ENCODE assay signal across 13 mouse cellular contexts in genomic region chr3:130727676-130728075, GRCm38 (mm10). TPM values are rescaled to one million over a fixed set of nuclear protein-coding genes. Genes with fewer than 3 reads are reported as not detected.
A peak's percentile ranks its signal among the peaks of the same experiment; 100 is the strongest.
DNase-seq lines count a peak whose midpoint lies in the region; ATAC-seq and TF ChIP-seq lines count a peak whose summit lies in the region.
"Had no signal": no experiment of that assay in that cellular context is flagged by ENCODE, and none has a peak within 500 bp of the region (broad histone marks: within the 10 kb centered on the region; RNA-seq: fewer than 3 reads in every experiment).

No protein-coding gene starts in this region.

- H3K9me3 ChIP-seq in forebrain, embryonic 10.5 days, result no peaks in the 10 kb centered on the region
- no peaks in the 10 kb centered on the region for H3K9me3 ChIP-seq in forebrain, postnatal 0 days (ENCODE audit: low read length)
- H3K9me3 ChIP-seq in liver, embryonic 11.5 days (ENCODE audit: control insufficient read depth, low read length), result no peaks in the 10 kb centered on the region
- H3K9me3 ChIP-seq in embryonic facial prominence, embryonic 10.5 days, result no peaks in the 10 kb centered on the region
- H3K9me3 ChIP-seq in liver, embryonic 15.5 days (replicated peaks), result no peaks in the 10 kb centered on the region
- H3K9me3 ChIP-seq: neural tube, embryonic 15.5 days had no signal

- H3K27me3 ChIP-seq in forebrain, embryonic 10.5 days (ENCODE audit: poor library complexity, severe bottlenecking), result no peaks in the 10 kb centered on the region
- H3K27me3 ChIP-seq in forebrain, postnatal 0 days (ENCODE audit: insufficient read depth, low read length), result no peaks in the 10 kb centered on the region
- H3K27me3 ChIP-seq in liver, embryonic 11.5 days (replicated peaks; ENCODE audit: control insufficient read depth, insufficient read depth, low read length), result no peaks in the 10 kb centered on the region
- no peaks in the 10 kb centered on the region for H3K27me3 ChIP-seq in embryonic facial prominence, embryonic 10.5 days (replicated peaks; ENCODE audit: low read depth, poor library complexity, severe bottlenecking)
- peaks cover 3% of the 10 kb centered on the region; the same call in 1 of the 2 replicates for H3K27me3 ChIP-seq in liver, embryonic 15.5 days
- H3K27me3 ChIP-seq: neural tube, embryonic 15.5 days had no signal

- WGBS in forebrain, embryonic 10.5 days, result 84% methylated on average over 4 of the region's 4 CpGs
- WGBS in forebrain, postnatal 0 days, result 88% methylated on average over 4 of the region's 4 CpGs
- WGBS in liver, embryonic 11.5 days, result 78% methylated on average over 4 of the region's 4 CpGs
- WGBS in embryonic facial prominence, embryonic 10.5 days, result 80% methylated on average over 4 of the region's 4 CpGs
- 68% methylated on average over 4 of the region's 4 CpGs for WGBS in liver, embryonic 15.5 days (ENCODE audit: insufficient replicate concordance)

- peaks cover 31% of the 10 kb centered on the region for H3K4me1 ChIP-seq in forebrain, embryonic 10.5 days
- H3K4me1 ChIP-seq in forebrain, postnatal 0 days (ENCODE audit: insufficient read depth), result peaks cover 13% of the 10 kb centered on the region
- peaks cover 8% of the 10 kb centered on the region for H3K4me1 ChIP-seq in liver, embryonic 11.5 days (replicated peaks; ENCODE audit: control insufficient read depth, insufficient read depth, low read length)
- H3K4me1 ChIP-seq in embryonic facial prominence, embryonic 10.5 days, result peaks cover 27% of the 10 kb centered on the region
- peaks cover 30% of the 10 kb centered on the region for H3K4me1 ChIP-seq in liver, embryonic 15.5 days (replicated peaks)

- 0 out of 2 replicates have a peak overlapping the region, but pooled peaks have one; percentile 99 for H3K4me3 ChIP-seq in forebrain, embryonic 10.5 days
- H3K4me3 ChIP-seq in forebrain, postnatal 0 days (ENCODE audit: low read depth, low read length), result no peak overlapping the region
- peak overlapping the region; percentile 89 for H3K4me3 ChIP-seq in liver, embryonic 11.5 days (ENCODE audit: low read depth, low read length)
- 0 out of 2 replicates have a peak overlapping the region, but pooled peaks have one; percentile 16 for H3K4me3 ChIP-seq in embryonic facial prominence, embryonic 10.5 days
- 0 out of 2 replicates have a peak overlapping the region, but pooled peaks have one; percentile 90 for H3K4me3 ChIP-seq in liver, embryonic 15.5 days (replicated peaks)
- H3K4me3 ChIP-seq: heart, adult 2 months; neural tube, embryonic 15.5 days had no signal

- H3K4me2 ChIP-seq in forebrain, postnatal 0 days (ENCODE audit: low read depth), result no peak overlapping the region
- H3K4me2 ChIP-seq in liver, embryonic 11.5 days, result peak overlapping the region; percentile 81
- 0 out of 2 replicates have a peak overlapping the region, but pooled peaks have one; percentile 82 for H3K4me2 ChIP-seq in liver, embryonic 15.5 days

- TF ChIP-seq CTCF in forebrain, postnatal 0 days (IDR thresholded peaks at IDR 0.05; ENCODE audit: low read depth), result no peak

- DNase-seq in forebrain, embryonic 10.5 days (ENCODE audit: extremely low spot score, low spot score), result no peak
- no peak for DNase-seq in forebrain, postnatal 0 days
- DNase-seq in liver, embryonic 11.5 days (ENCODE audit: low spot score), result no peak
- no peak for DNase-seq in liver
- no peak for DNase-seq in embryonic facial prominence, embryonic 10.5 days (ENCODE audit: low spot score)
- DNase-seq in urinary bladder, postnatal 14 days (ENCODE audit: low spot score), result no peak
- no peak for DNase-seq in left cerebral cortex, adult 11 months (ENCODE audit: low spot score)
- DNase-seq: heart, adult 2 months; retina, postnatal 1 day; spleen, adult 18-20 months had no signal

- peaks cover 66% of the 10 kb centered on the region for H3K36me3 ChIP-seq in forebrain, embryonic 10.5 days (replicated peaks)
- H3K36me3 ChIP-seq in forebrain, postnatal 0 days (ENCODE audit: insufficient read depth), result peaks cover 37% of the 10 kb centered on the region
- peaks cover 36% of the 10 kb centered on the region for H3K36me3 ChIP-seq in liver, embryonic 11.5 days (ENCODE audit: control insufficient read depth, insufficient read depth, low read length)
- H3K36me3 ChIP-seq in embryonic facial prominence, embryonic 10.5 days (replicated peaks), result peaks cover 54% of the 10 kb centered on the region
- H3K36me3 ChIP-seq in liver, embryonic 15.5 days (replicated peaks), result peaks cover 46% of the 10 kb centered on the region

- no peak overlapping the region for H3K9ac ChIP-seq in forebrain, postnatal 0 days
- H3K9ac ChIP-seq in liver, embryonic 11.5 days (ENCODE audit: low read depth, low read length), result peak overlapping the region; percentile 32; the same call in 1 of the 2 replicates
- H3K9ac ChIP-seq in liver, embryonic 15.5 days, result 0 out of 2 replicates have a peak overlapping the region, but pooled peaks have one; percentile 8

- no peak for ATAC-seq in forebrain, postnatal 0 days
- ATAC-seq in liver, embryonic 11.5 days (replicated peaks; ENCODE audit: low FRiP score), result no peak
- no peak for ATAC-seq in liver, embryonic 15.5 days (ENCODE audit: insufficient read depth)
- ATAC-seq: forebrain, embryonic 16.5 days had no signal

- no peak overlapping the region for H3K27ac ChIP-seq in forebrain, embryonic 10.5 days
- no peak overlapping the region for H3K27ac ChIP-seq in forebrain, postnatal 0 days (ENCODE audit: low read depth, low read length)
- H3K27ac ChIP-seq in liver, embryonic 11.5 days (ENCODE audit: low read depth, low read length), result no peak overlapping the region
- H3K27ac ChIP-seq in embryonic facial prominence, embryonic 10.5 days (replicated peaks), result no peak overlapping the region
- H3K27ac ChIP-seq in liver, embryonic 15.5 days (replicated peaks), result no peak overlapping the region
- H3K27ac ChIP-seq: heart, adult 2 months; neural tube, embryonic 15.5 days had no signal

RNA-seq across cellular contexts. Expression of gene Rpl34, which starts 2.5 kb away (rescaled TPM):
- 923 and 949 TPM in 2 replicates for polyA plus RNA-seq in forebrain, embryonic 10.5 days (2016; fragmentation: Nextera tagmentation; extraction: Ambion mirVana)
- 609 and 774 TPM in 2 replicates for total RNA-seq in forebrain, postnatal 0 days (2014; rRNA removed)
- 566 and 750 TPM in 2 replicates for polyA plus RNA-seq in forebrain, postnatal 0 days (2015; fragmentation: Nextera tagmentation; extraction: Ambion mirVana)
- 1,055 and 1,138 TPM in 2 replicates for polyA plus RNA-seq in liver, embryonic 11.5 days (2014; fragmentation: Nextera tagmentation; extraction: Ambion mirVana)
- polyA plus RNA-seq in embryonic facial prominence, embryonic 10.5 days (2016; fragmentation: Nextera tagmentation; extraction: Ambion mirVana), result 961 and 964 TPM in 2 replicates
- polyA plus RNA-seq in liver, embryonic 15.5 days (2015; fragmentation: Nextera tagmentation; extraction: Ambion mirVana), result 482 and 508 TPM in 2 replicates

RNA-seq across cellular contexts. Expression of gene Ostc, which starts 18.4 kb away (rescaled TPM):
- polyA plus RNA-seq in forebrain, embryonic 10.5 days (2016; fragmentation: Nextera tagmentation; extraction: Ambion mirVana), result 330 TPM in 2 replicates
- total RNA-seq in forebrain, postnatal 0 days (2014; rRNA removed), result 118 and 146 TPM in 2 replicates
- polyA plus RNA-seq in forebrain, postnatal 0 days (2015; fragmentation: Nextera tagmentation; extraction: Ambion mirVana), result 186 and 197 TPM in 2 replicates
- 314 and 321 TPM in 2 replicates for polyA plus RNA-seq in liver, embryonic 11.5 days (2014; fragmentation: Nextera tagmentation; extraction: Ambion mirVana)
- 314 TPM in 2 replicates for polyA plus RNA-seq in embryonic facial prominence, embryonic 10.5 days (2016; fragmentation: Nextera tagmentation; extraction: Ambion mirVana)
- polyA plus RNA-seq in liver, embryonic 15.5 days (2015; fragmentation: Nextera tagmentation; extraction: Ambion mirVana), result 214 and 218 TPM in 2 replicates
